Mouse (Mus musculus): ENCODE data around the gene Bicdl1. TPM values are rescaled to one million over a fixed set of nuclear protein-coding genes. Genes with fewer than 3 reads are reported as not detected.

The Bicdl1 gene
- polyA plus RNA-seq, 2 experiments, result 11.7 to 16.3 TPM

- H3K36me3 ChIP-seq (ENCODE audit: control insufficient read depth, insufficient read depth, low read length), result no peaks in the 10 kb centered on the region
- no peak for TF ChIP-seq POLR2A (IDR thresholded peaks at IDR 0.05; ENCODE audit: borderline replicate concordance, extremely low read depth, insufficient read depth, insufficient read length)
- H3K4me1 ChIP-seq (ENCODE audit: control insufficient read depth, insufficient read depth, low read length), result no peaks in the 10 kb centered on the region
- H3K4me3 ChIP-seq (replicated peaks; ENCODE audit: low read length), result no peak overlapping the region
- H3K27ac ChIP-seq (replicated peaks; ENCODE audit: low read depth, low read length), result no peak overlapping the region
- 80% methylated on average over 11 of the region's 11 CpGs for WGBS
- H3K9ac ChIP-seq (ENCODE audit: low read depth, low read length, severe bottlenecking), result no peak overlapping the region
- H3K27me3 ChIP-seq (ENCODE audit: control insufficient read depth, insufficient read depth, low read length), result no peaks in the 10 kb centered on the region
- H3K4me2 ChIP-seq (replicated peaks; ENCODE audit: low read depth, low read length, severe bottlenecking), result no peak overlapping the region
- ATAC-seq (ENCODE audit: low FRiP score, low read depth) (no peak), DNase-seq (ENCODE audit: low spot score) (no peak)
- no peaks in the 10 kb centered on the region for H3K9me3 ChIP-seq (ENCODE audit: control insufficient read depth, low read length)
These were observed 19.6 kb downstream of the Bicdl1 start for GRCm38 (mm10) chr5:115711636-115712419.

GRCm38 (mm10) chr5:115710171-115710570 lies 21.2 kb downstream of the Bicdl1 start:
- no peak for DNase-seq (ENCODE audit: low spot score)
- TF ChIP-seq POLR2A (IDR thresholded peaks at IDR 0.05; ENCODE audit: borderline replicate concordance, extremely low read depth, insufficient read depth, insufficient read length), result no peak
- 84% methylated on average over 4 of the region's 4 CpGs for WGBS
- no peak overlapping the region for H3K27ac ChIP-seq (replicated peaks; ENCODE audit: low read depth, low read length)
- H3K4me2 ChIP-seq (replicated peaks; ENCODE audit: low read depth, low read length, severe bottlenecking), result no peak overlapping the region
- H3K36me3 ChIP-seq (ENCODE audit: control insufficient read depth, insufficient read depth, low read length), result no peaks in the 10 kb centered on the region
- ATAC-seq (ENCODE audit: low FRiP score, low read depth), result no peak
- H3K4me3 ChIP-seq (replicated peaks; ENCODE audit: low read length), result no peak overlapping the region
- H3K9me3 ChIP-seq (ENCODE audit: control insufficient read depth, low read length), result no peaks in the 10 kb centered on the region
- no peaks in the 10 kb centered on the region for H3K4me1 ChIP-seq (ENCODE audit: control insufficient read depth, insufficient read depth, low read length)
- no peaks in the 10 kb centered on the region for H3K27me3 ChIP-seq (ENCODE audit: control insufficient read depth, insufficient read depth, low read length)
- no peak overlapping the region for H3K9ac ChIP-seq (ENCODE audit: low read depth, low read length, severe bottlenecking)

GRCm38 (mm10) chr5:115708930-115709329 lies 22.5 kb downstream of the Bicdl1 start:
- no peak overlapping the region for H3K27ac ChIP-seq (replicated peaks; ENCODE audit: low read depth, low read length)
- no peak overlapping the region for H3K4me3 ChIP-seq (replicated peaks; ENCODE audit: low read length)
- no peak for TF ChIP-seq POLR2A (IDR thresholded peaks at IDR 0.05; ENCODE audit: borderline replicate concordance, extremely low read depth, insufficient read depth, insufficient read length)
- H3K36me3 ChIP-seq (ENCODE audit: control insufficient read depth, insufficient read depth, low read length), result no peaks in the 10 kb centered on the region
- no peak for DNase-seq (ENCODE audit: low spot score)
- no peak overlapping the region for H3K4me2 ChIP-seq (replicated peaks; ENCODE audit: low read depth, low read length, severe bottlenecking)
- ATAC-seq (ENCODE audit: low FRiP score, low read depth), result no peak
- no peaks in the 10 kb centered on the region for H3K4me1 ChIP-seq (ENCODE audit: control insufficient read depth, insufficient read depth, low read length)
- WGBS, result 58% methylated on average over 3 of the region's 3 CpGs
- no peak overlapping the region for H3K9ac ChIP-seq (ENCODE audit: low read depth, low read length, severe bottlenecking)
- no peaks in the 10 kb centered on the region for H3K9me3 ChIP-seq (ENCODE audit: control insufficient read depth, low read length)
- H3K27me3 ChIP-seq (ENCODE audit: control insufficient read depth, insufficient read depth, low read length), result no peaks in the 10 kb centered on the region

- WGBS, result 69% methylated on average over 3 of the region's 3 CpGs
- H3K4me2 ChIP-seq (replicated peaks; ENCODE audit: low read depth, low read length, severe bottlenecking), result no peak overlapping the region
- H3K4me1 ChIP-seq (ENCODE audit: control insufficient read depth, insufficient read depth, low read length), result no peaks in the 10 kb centered on the region
- ATAC-seq (ENCODE audit: low FRiP score, low read depth) (no peak), DNase-seq (ENCODE audit: low spot score) (no peak)
- no peak overlapping the region for H3K9ac ChIP-seq (ENCODE audit: low read depth, low read length, severe bottlenecking)
- no peak for TF ChIP-seq POLR2A (IDR thresholded peaks at IDR 0.05; ENCODE audit: borderline replicate concordance, extremely low read depth, insufficient read depth, insufficient read length)
- no peaks in the 10 kb centered on the region for H3K9me3 ChIP-seq (ENCODE audit: control insufficient read depth, low read length)
- no peaks in the 10 kb centered on the region for H3K27me3 ChIP-seq (ENCODE audit: control insufficient read depth, insufficient read depth, low read length)
- no peak overlapping the region for H3K27ac ChIP-seq (replicated peaks; ENCODE audit: low read depth, low read length)
- no peak overlapping the region for H3K4me3 ChIP-seq (replicated peaks; ENCODE audit: low read length)
- H3K36me3 ChIP-seq (ENCODE audit: control insufficient read depth, insufficient read depth, low read length), result no peaks in the 10 kb centered on the region
These were observed 29.4 kb downstream of the Bicdl1 start for GRCm38 (mm10) chr5:115701981-115702380.

DNA sequence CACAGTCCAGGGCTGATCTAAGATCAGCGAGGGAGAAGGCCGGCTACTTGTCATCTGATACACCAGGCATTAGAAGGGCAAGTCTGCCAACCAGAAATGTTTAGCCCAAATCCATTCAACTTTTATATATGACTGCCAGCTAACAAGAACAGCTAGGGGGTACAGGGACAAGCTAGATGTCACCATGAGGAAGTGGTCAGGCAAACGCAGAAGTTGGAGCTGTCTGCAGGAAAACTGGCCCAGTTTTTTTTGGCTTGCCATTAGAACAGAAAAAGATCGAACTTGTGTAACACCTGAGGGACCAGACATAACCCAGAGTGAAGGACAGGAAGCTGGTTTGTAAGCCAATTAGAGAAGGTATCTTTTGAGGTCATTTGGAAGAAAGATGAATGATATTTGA lies 30.2 kb downstream of the Bicdl1 start:
- Histone ChIP-seq H3K27me3 (ENCODE audit: control insufficient read depth, insufficient read depth, low read length) (no peaks in the 10 kb centered on the region), H3K4me1 (ENCODE audit: control insufficient read depth, insufficient read depth, low read length) (no peaks in the 10 kb centered on the region), H3K9me3 (ENCODE audit: control insufficient read depth, low read length) (no peaks in the 10 kb centered on the region), H3K4me2 (replicated peaks; ENCODE audit: low read depth, low read length, severe bottlenecking) (no peak overlapping the region), H3K27ac (replicated peaks; ENCODE audit: low read depth, low read length) (no peak overlapping the region), H3K36me3 (ENCODE audit: control insufficient read depth, insufficient read depth, low read length) (no peaks in the 10 kb centered on the region), H3K4me3 (replicated peaks; ENCODE audit: low read length) (no peak overlapping the region), H3K9ac (ENCODE audit: low read depth, low read length, severe bottlenecking) (no peak overlapping the region)
- no peak for DNase-seq (ENCODE audit: low spot score)
- no peak for TF ChIP-seq POLR2A (IDR thresholded peaks at IDR 0.05; ENCODE audit: borderline replicate concordance, extremely low read depth, insufficient read depth, insufficient read length)
- ATAC-seq (ENCODE audit: low FRiP score, low read depth), result no peak
- 75% methylated on average over 4 of the region's 4 CpGs for WGBS

Measured in limb, embryonic 14.5 days (tissue).